Mouse (Mus musculus) kidney, adult 2 months (tissue): ENCODE results near the gene Tmem255b.

Experiments used
- CTCF ChIP-seq: fragments of 200-500 bp; conservative IDR thresholded peaks from 2 replicates; pipeline ENCODE4 v1.5.1; 2011; ENCODE audit warnings: low read depth, mild to moderate bottlenecking, control low read depth, low read length, moderate library complexity, mixed read lengths; ENCODE audit not compliant: insufficient read depth, insufficient read length
- POLR2A ChIP-seq: fragments of 200-500 bp; IDR thresholded peaks from one replicate; pipeline ENCODE4 v1.6.1; 2011; ENCODE audit warnings: low read depth, low read length, control low read depth

- TF ChIP-seq CTCF (no peak), POLR2A (no peak)
Observed at GRCm38 (mm10) chr8:13513556-13514370, 78.8 kb downstream of the Tmem255b start.
